Mouse (Mus musculus) right cerebral cortex, adult 18-20 months (tissue): ENCODE measurements around the gene Urod.

Experiments
- DNase-seq: peaks from one replicate; pipeline ENCODE4 v3.0.0; 2022; ENCODE audit warnings: mixed read lengths

Gene Urod

GRCm38 (mm10) chr4:116995131-116995797 lies 1.1 kb upstream of the Urod start, which contains the start of gene Hectd3:
Gene Hectd3 (plus strand): TSS chr4:116995317.
- DNase-seq, result peak; percentile 62

- peak; percentile 80 for DNase-seq
These were observed 2.8 kb downstream of the Urod start for GRCm38 (mm10) chr4:116991366-116991765.

- DNase-seq, result no peak
These were observed 4.5 kb downstream of the Urod start for GRCm38 (mm10) chr4:116989731-116990130.

- no peak for DNase-seq
These were observed 7.1 kb downstream of the Urod start for GRCm38 (mm10) chr4:116987122-116987456.

- peak; percentile 71 for DNase-seq
These were observed 7.7 kb downstream of the Urod start for GRCm38 (mm10) chr4:116986400-116987121.

GRCm38 (mm10) chr4:116985681-116986080 lies 8.5 kb downstream of the Urod start:
- no peak for DNase-seq

- DNase-seq, result no peak
These were observed 17.7 kb downstream of the Urod start for GRCm38 (mm10) chr4:116976503-116976902.

GRCm38 (mm10) chr4:116954951-116955350 lies 39.3 kb downstream of the Urod start:
- DNase-seq, result no peak

- DNase-seq, result no peak
These were observed 42.6 kb downstream of the Urod start for GRCm38 (mm10) chr4:116951642-116952041.

- DNase-seq, result no peak
These were observed 50.2 kb downstream of the Urod start for GRCm38 (mm10) chr4:116944055-116944454.

- no peak for DNase-seq
These were observed 51.5 kb downstream of the Urod start for GRCm38 (mm10) chr4:116942695-116943094.
